Mouse (Mus musculus) lung, embryonic 16.5 days (tissue): ENCODE results near the gene Adamts12. TPM values are rescaled to one million over a fixed set of nuclear protein-coding genes. Genes with fewer than 3 reads are reported as not detected.

Experiments used
- ATAC-seq: fragments of 200-750 bp; cut with Nextera tagmentation; 2 replicates; pipeline ENCODE4 v1.8.0; 2017; ENCODE audit warnings: low read depth, mild to moderate bottlenecking, moderate library complexity
- H3K27ac ChIP-seq: fragments of 300-500 bp; sonication (generic); 2 replicates; pipeline ENCODE4 v1.5.1; 2014; ENCODE audit warnings: mild to moderate bottlenecking, control low read depth, low read length
- H3K27me3 ChIP-seq: fragments of 300-500 bp; sonication (generic); 2 replicates; pipeline ENCODE4 v1.6.1; 2014; ENCODE audit warnings: low read depth, low read length, mixed read lengths; ENCODE audit not compliant: control insufficient read depth, insufficient read depth
- H3K36me3 ChIP-seq: fragments of 300-500 bp; sonication (generic); 2 replicates; pipeline ENCODE4 v1.6.1; 2014; ENCODE audit warnings: low read length; ENCODE audit not compliant: control insufficient read depth, insufficient read depth
- H3K4me1 ChIP-seq: fragments of 300-500 bp; sonication (generic); replicated peaks from 2 replicates; pipeline ENCODE4 v1.6.1; 2014; ENCODE audit warnings: low read length, mixed read lengths; ENCODE audit not compliant: control insufficient read depth, insufficient read depth
- H3K4me2 ChIP-seq: fragments of 300-500 bp; sonication (generic); 2 replicates; pipeline ENCODE4 v1.6.1; 2014; ENCODE audit warnings: low read depth, low read length, control low read depth
- H3K4me3 ChIP-seq: fragments of 300-500 bp; sonication (generic); 2 replicates; pipeline ENCODE4 v1.5.1; 2014; ENCODE audit warnings: mild to moderate bottlenecking, low read length, control low read depth
- H3K9ac ChIP-seq: fragments of 300-500 bp; sonication (generic); 2 replicates; pipeline ENCODE4 v1.6.1; 2014; ENCODE audit warnings: low read length, control low read depth
- H3K9me3 ChIP-seq: fragments of 300-500 bp; sonication (generic); 2 replicates; pipeline ENCODE4 v1.6.1; 2016; ENCODE audit warnings: low read length; ENCODE audit not compliant: control insufficient read depth
- WGBS: fragments of 180-500 bp; shearing (Covaris S2); extraction: QIAGEN DNeasy Blood & Tissue Kit; methylation state at CpG from one replicate; pipeline ENCODE4 v1.1.7; 2014; 5-methylcytosine and 5-hydroxymethylcytosine counted together
- polyA plus RNA-seq: library from polyadenylated mRNA; unstranded; fragments of >200 nt; fragmentation: Nextera tagmentation; extraction: Ambion mirVana; gene quantifications from 2 replicates; pipeline ENCODE4 v1.2.1, GENCODE M21; 2015

Gene Adamts12
- polyA plus RNA-seq, 1 experiment from 2014 or later: 4.6 TPM

GRCm38 (mm10) chr15:11292246-11292645 is 227.7 kb downstream of the Adamts12 start:
- 86% methylated on average over 5 of the region's 5 CpGs for WGBS
- Histone ChIP-seq H3K9ac (no peak overlapping the region), H3K4me3 (no peak overlapping the region), H3K27me3 (no peaks in the 10 kb centered on the region), H3K36me3 (no peaks in the 10 kb centered on the region), H3K4me1 (no peaks in the 10 kb centered on the region), H3K4me2 (no peak overlapping the region), H3K9me3 (no peaks in the 10 kb centered on the region), H3K27ac (no peak overlapping the region)
- no peak for ATAC-seq

GRCm38 (mm10) chr15:11295016-11295415 is 230.4 kb downstream of the Adamts12 start:
- 46% methylated on average over 6 of the region's 6 CpGs for WGBS

GRCm38 (mm10) chr15:11297960-11298359 is 233.4 kb downstream of the Adamts12 start:
- H3K4me1 ChIP-seq: no peaks in the 10 kb centered on the region
- no peak overlapping the region for H3K4me2 ChIP-seq
- H3K9ac ChIP-seq: no peak overlapping the region
- 91% methylated on average over 4 of the region's 4 CpGs for WGBS
- H3K4me3 ChIP-seq: no peak overlapping the region
- no peak for ATAC-seq
- H3K9me3 ChIP-seq: no peaks in the 10 kb centered on the region
- no peaks in the 10 kb centered on the region for H3K36me3 ChIP-seq
- H3K27me3 ChIP-seq: no peaks in the 10 kb centered on the region
- H3K27ac ChIP-seq: no peak overlapping the region

More at GRCm38 (mm10) chr15:11295016-11295415, 230.4 kb downstream of the Adamts12 start:
- H3K27ac ChIP-seq: no peak overlapping the region
- H3K36me3 ChIP-seq: no peaks in the 10 kb centered on the region
- ATAC-seq: no peak
- no peaks in the 10 kb centered on the region for H3K4me1 ChIP-seq
- H3K27me3 ChIP-seq: no peaks in the 10 kb centered on the region
- H3K4me3 ChIP-seq: no peak overlapping the region
- H3K9me3 ChIP-seq: no peaks in the 10 kb centered on the region
- no peak overlapping the region for H3K9ac ChIP-seq
- no peak overlapping the region for H3K4me2 ChIP-seq

- H3K9ac ChIP-seq: no peak overlapping the region
- H3K4me3 ChIP-seq: no peak overlapping the region
- WGBS: 30% methylated on average over 3 of the region's 3 CpGs
- H3K27me3 ChIP-seq: no peaks in the 10 kb centered on the region
- ATAC-seq: no peak
- H3K27ac ChIP-seq: no peak overlapping the region
- H3K4me1 ChIP-seq: no peaks in the 10 kb centered on the region
- H3K9me3 ChIP-seq: no peaks in the 10 kb centered on the region
- H3K36me3 ChIP-seq: no peaks in the 10 kb centered on the region
- H3K4me2 ChIP-seq: no peak overlapping the region
Measured at GRCm38 (mm10) chr15:11317077-11317476, 252.5 kb downstream of the Adamts12 start.

GRCm38 (mm10) chr15:11320481-11320880 is 255.9 kb downstream of the Adamts12 start:
- H3K9ac ChIP-seq: no peak overlapping the region
- ATAC-seq: no peak
- no peaks in the 10 kb centered on the region for H3K9me3 ChIP-seq
- no peak overlapping the region for H3K4me2 ChIP-seq
- H3K4me3 ChIP-seq: no peak overlapping the region
- H3K4me1 ChIP-seq: no peaks in the 10 kb centered on the region
- no peak overlapping the region for H3K27ac ChIP-seq
- no peaks in the 10 kb centered on the region for H3K27me3 ChIP-seq
- 26% methylated on average over 8 of the region's 8 CpGs for WGBS
- H3K36me3 ChIP-seq: no peaks in the 10 kb centered on the region

- no peaks in the 10 kb centered on the region for H3K9me3 ChIP-seq
- H3K4me3 ChIP-seq: no peak overlapping the region
Measured at GRCm38 (mm10) chr15:11339467-11340180, 275.0 kb downstream of the Adamts12 start.

GRCm38 (mm10) chr15:11355865-11356264 is 291.3 kb downstream of the Adamts12 start:
- Histone ChIP-seq H3K27me3 (no peaks in the 10 kb centered on the region), H3K9me3 (no peaks in the 10 kb centered on the region), H3K27ac (no peak overlapping the region), H3K4me3 (no peak overlapping the region), H3K36me3 (no peaks in the 10 kb centered on the region), H3K4me1 (no peaks in the 10 kb centered on the region), H3K9ac (no peak overlapping the region), H3K4me2 (no peak overlapping the region)
- 74% methylated on average over 3 of the region's 3 CpGs for WGBS
- no peak for ATAC-seq

More at GRCm38 (mm10) chr15:11339467-11340180, 275.0 kb downstream of the Adamts12 start:
- ATAC-seq: no peak
- H3K4me1 ChIP-seq: no peaks in the 10 kb centered on the region
- no peak overlapping the region for H3K9ac ChIP-seq
- WGBS: 56% methylated on average over 7 of the region's 7 CpGs
- no peak overlapping the region for H3K4me2 ChIP-seq
- H3K27ac ChIP-seq: no peak overlapping the region
- no peaks in the 10 kb centered on the region for H3K36me3 ChIP-seq
- no peaks in the 10 kb centered on the region for H3K27me3 ChIP-seq

GRCm38 (mm10) chr15:11357501-11357900 is 292.9 kb downstream of the Adamts12 start:
- Histone ChIP-seq H3K27me3 (no peaks in the 10 kb centered on the region), H3K4me2 (no peak overlapping the region), H3K27ac (no peak overlapping the region), H3K36me3 (no peaks in the 10 kb centered on the region), H3K9ac (no peak overlapping the region), H3K9me3 (no peaks in the 10 kb centered on the region), H3K4me3 (no peak overlapping the region), H3K4me1 (no peaks in the 10 kb centered on the region)
- WGBS: 91% methylated on average over 2 of the region's 2 CpGs
- no peak for ATAC-seq

GRCm38 (mm10) chr15:11360888-11361287 is 296.3 kb downstream of the Adamts12 start:
- no peak overlapping the region for H3K4me2 ChIP-seq
- no peak overlapping the region for H3K4me3 ChIP-seq
- no peak for ATAC-seq
- H3K9me3 ChIP-seq: no peaks in the 10 kb centered on the region
- no peak overlapping the region for H3K9ac ChIP-seq
- 73% methylated on average over 1 of the region's 1 CpGs for WGBS
- H3K27ac ChIP-seq: no peak overlapping the region
- no peaks in the 10 kb centered on the region for H3K36me3 ChIP-seq
- no peaks in the 10 kb centered on the region for H3K27me3 ChIP-seq
- H3K4me1 ChIP-seq: no peaks in the 10 kb centered on the region
